Mouse (Mus musculus): ENCODE measurements at regions not wholly inside any gene's neighbourhood (a gene's known extent, or its start where the extent isn't known, plus 50 kb on each side); places are given as distances from the start of the nearest gene placed in this dataset.

DNA sequence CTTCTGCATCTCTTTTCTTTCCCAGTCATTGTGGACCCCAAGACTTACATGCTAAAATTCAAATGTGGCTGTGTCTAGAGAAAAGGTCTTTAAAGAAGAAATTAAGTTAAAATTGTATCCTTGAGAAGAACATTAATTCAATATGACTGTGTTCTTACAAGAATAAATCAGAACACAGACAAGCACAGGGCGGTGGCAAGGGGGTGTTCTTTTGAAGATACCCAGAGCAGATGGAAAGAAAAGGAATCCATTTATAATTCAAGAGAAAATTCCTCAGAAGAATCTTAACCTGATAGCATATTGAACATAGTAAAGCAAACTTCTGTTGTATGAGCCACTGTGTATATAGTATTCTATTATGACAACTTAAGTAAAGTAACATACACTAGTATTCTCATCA, 436.7 kb downstream of the Psat1 start:
- H3K9ac ChIP-seq = no peak overlapping the region
- H3K36me3 ChIP-seq = no peaks in the 10 kb centered on the region
- H3K4me3 ChIP-seq = no peak overlapping the region
- no peak for ATAC-seq (ENCODE audit: low FRiP score, low read depth)
- no peaks in the 10 kb centered on the region for H3K27me3 ChIP-seq
- H3K4me2 ChIP-seq = no peak overlapping the region
- WGBS = 92% methylated on average over 1 of the region's 1 CpGs
- H3K9me3 ChIP-seq = no peaks in the 10 kb centered on the region
- H3K4me1 ChIP-seq (replicated peaks) = no peaks in the 10 kb centered on the region
- no peak overlapping the region for H3K27ac ChIP-seq (replicated peaks)

DNA sequence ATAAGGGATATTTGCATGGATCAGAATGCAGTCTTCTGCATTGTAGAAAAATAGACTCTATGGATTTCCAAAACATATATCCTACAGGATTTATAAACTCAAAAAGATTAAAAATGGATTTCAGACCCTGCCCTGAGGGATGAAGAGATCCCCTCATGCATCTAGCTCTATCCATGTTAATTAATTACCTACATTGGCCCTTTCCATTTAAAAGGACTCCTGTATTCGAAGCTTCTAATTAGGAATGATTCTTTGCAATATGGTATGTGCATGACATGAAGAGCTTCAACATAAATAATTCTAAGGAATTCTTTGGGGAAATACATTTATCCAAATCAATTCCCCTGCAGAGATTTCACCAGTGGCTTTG, 444.2 kb downstream of the Psat1 start:
- ATAC-seq (ENCODE audit: low FRiP score, low read depth) = no peak
- Histone ChIP-seq H3K4me3 (no peak overlapping the region), H3K9me3 (no peaks in the 10 kb centered on the region), H3K27ac (replicated peaks) (no peak overlapping the region), H3K36me3 (no peaks in the 10 kb centered on the region), H3K9ac (no peak overlapping the region), H3K4me2 (no peak overlapping the region), H3K27me3 (no peaks in the 10 kb centered on the region), H3K4me1 (replicated peaks) (no peaks in the 10 kb centered on the region)
- 36% methylated on average over 1 of the region's 1 CpGs for WGBS

DNA sequence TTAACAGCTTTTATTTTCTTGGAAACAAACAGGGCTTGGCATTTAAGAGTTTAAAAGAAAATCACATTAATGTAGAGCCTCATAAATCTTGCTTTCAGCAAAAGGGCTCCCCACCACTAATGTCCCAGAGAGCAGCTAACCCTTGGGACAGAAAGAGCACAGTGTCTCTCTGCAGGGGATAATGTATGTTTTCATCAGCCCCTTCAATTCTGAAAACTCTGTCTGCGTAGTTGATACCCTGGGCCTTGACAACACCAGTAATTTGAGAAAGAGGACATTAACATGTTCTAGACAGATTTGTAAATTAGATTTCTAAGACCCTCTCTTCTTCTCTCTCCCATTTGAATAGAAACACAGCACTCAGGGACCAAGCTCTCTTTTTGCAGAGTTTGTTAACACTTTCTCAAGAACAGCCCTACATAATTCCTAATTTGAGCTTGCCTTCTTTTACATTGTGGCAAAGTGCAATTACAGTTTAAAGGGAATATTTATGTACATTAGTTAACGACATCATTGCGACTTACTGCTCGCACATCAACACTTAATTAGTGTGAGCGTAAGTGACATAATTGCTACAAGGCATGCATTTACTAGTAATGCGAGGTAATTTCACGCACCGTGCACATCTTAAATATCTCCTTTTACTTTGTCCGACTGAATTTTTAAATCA, 444.7 kb downstream of the Psat1 start:
- no peak overlapping the region for H3K4me2 ChIP-seq
- H3K4me1 ChIP-seq (replicated peaks) = no peaks in the 10 kb centered on the region
- ATAC-seq (ENCODE audit: low FRiP score, low read depth) = no peak
- H3K9ac ChIP-seq = no peak overlapping the region
- no peaks in the 10 kb centered on the region for H3K36me3 ChIP-seq
- 38% methylated on average over 9 of the region's 9 CpGs for WGBS
- no peak overlapping the region for H3K27ac ChIP-seq (replicated peaks)
- H3K4me3 ChIP-seq = no peak overlapping the region
- H3K27me3 ChIP-seq = no peaks in the 10 kb centered on the region
- H3K9me3 ChIP-seq = no peaks in the 10 kb centered on the region

DNA sequence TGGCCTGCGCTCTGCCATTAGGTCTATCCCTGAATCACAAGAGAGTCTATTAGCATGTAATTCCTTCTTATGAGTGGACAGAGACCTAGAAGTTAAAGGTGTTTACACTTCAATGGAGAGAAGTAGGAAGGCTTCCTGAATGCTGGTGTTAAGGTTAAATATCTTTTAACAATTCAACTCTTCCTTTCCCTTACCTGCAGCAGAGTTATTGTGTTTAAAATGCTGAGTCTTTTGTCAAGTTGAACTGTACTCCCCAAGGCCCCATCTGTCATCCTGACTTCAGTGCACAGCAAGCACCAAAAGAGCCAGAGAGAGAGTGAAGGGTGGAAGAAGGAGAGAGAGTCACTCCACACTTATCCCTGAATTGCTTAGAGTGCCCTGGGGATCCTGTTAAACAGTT, 451.6 kb downstream of the Psat1 start:
- Histone ChIP-seq H3K9me3 (no peaks in the 10 kb centered on the region), H3K4me1 (replicated peaks) (no peaks in the 10 kb centered on the region), H3K4me2 (no peak overlapping the region), H3K4me3 (no peak overlapping the region), H3K27me3 (0 out of 2 replicates have a peak, but pooled peaks cover 3% of the 10 kb centered on the region), H3K9ac (no peak overlapping the region), H3K36me3 (no peaks in the 10 kb centered on the region), H3K27ac (replicated peaks) (no peak overlapping the region)
- WGBS = 82% methylated on average over 1 of the region's 1 CpGs
- ATAC-seq (ENCODE audit: low FRiP score, low read depth) = no peak

DNA sequence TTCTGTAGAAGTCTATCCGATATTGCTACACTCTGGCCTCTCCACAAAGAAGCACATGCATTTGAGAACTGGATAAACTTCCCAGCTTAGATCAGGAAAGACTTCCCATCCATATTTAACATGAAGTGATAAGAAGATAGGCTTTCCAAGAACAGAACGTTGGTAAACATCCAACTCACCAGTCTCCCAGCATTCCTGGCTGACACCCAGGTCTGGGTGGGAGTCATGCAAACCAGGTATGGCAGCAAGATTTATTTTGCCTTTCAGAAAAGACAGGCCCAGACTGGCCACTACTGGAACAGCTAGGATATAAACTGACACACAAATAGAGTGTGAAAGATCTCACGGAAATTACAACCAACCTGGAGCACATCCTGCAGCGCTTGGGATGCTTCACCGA, 459.6 kb downstream of the Psat1 start:
- Histone ChIP-seq H3K9ac (no peak overlapping the region), H3K4me3 (no peak overlapping the region), H3K9me3 (no peaks in the 10 kb centered on the region), H3K4me2 (no peak overlapping the region), H3K27ac (replicated peaks) (no peak overlapping the region), H3K4me1 (replicated peaks) (no peaks in the 10 kb centered on the region), H3K36me3 (no peaks in the 10 kb centered on the region), H3K27me3 (0 out of 2 replicates have a peak, but pooled peaks cover 3% of the 10 kb centered on the region)
- ATAC-seq (ENCODE audit: low FRiP score, low read depth) = no peak
- 90% methylated on average over 5 of the region's 5 CpGs for WGBS

DNA sequence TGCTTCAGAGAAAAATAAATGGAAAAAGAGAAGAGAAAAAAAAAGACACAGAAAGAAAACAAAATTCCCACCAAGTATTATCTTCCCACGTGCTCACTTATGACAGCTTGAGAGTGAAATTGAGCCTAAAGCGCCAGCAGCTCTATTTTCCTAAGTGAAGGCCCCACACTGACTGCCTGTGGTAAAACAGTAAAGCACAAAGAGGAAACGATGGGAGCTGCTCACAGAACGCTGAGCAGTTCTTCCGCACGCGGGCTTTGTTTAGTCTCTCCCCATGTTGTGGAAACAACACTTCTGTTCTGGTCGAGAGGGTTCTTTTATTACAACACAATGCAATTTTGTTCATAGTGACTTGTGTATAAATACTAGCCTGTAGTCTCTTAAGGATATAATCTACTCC, 465.5 kb downstream of the Psat1 start:
- no peaks in the 10 kb centered on the region for H3K36me3 ChIP-seq
- H3K4me1 ChIP-seq (replicated peaks) = no peaks in the 10 kb centered on the region
- no peaks in the 10 kb centered on the region for H3K9me3 ChIP-seq
- WGBS = 13% methylated on average over 8 of the region's 8 CpGs
- no peak overlapping the region for H3K27ac ChIP-seq (replicated peaks)
- H3K27me3 ChIP-seq = no peaks in the 10 kb centered on the region
- no peak overlapping the region for H3K9ac ChIP-seq
- H3K4me3 ChIP-seq = no peak overlapping the region
- H3K4me2 ChIP-seq = no peak overlapping the region
- ATAC-seq (ENCODE audit: low FRiP score, low read depth) = no peak

DNA sequence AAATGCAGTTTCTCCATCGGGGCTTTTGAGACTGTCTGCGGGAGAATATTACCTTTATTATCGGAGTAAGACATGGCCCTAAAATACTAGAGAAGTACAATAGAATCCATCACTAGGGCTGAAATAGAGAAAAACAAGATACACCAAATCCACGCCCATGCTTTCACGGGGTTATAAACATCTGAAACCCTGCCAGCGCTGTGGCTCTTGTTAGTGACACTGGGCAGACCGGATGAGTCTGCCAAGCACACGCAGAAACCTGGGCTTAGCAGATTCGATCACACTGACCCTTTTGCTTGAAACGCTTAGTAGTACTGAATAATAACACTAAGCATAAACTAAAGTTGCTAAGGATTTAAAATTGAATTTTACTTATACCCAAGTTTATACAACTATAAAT, 477.6 kb downstream of the Psat1 start:
- Histone ChIP-seq H3K4me2 (no peak overlapping the region), H3K9ac (no peak overlapping the region), H3K4me3 (no peak overlapping the region), H3K9me3 (no peaks in the 10 kb centered on the region), H3K27me3 (no peaks in the 10 kb centered on the region), H3K36me3 (no peaks in the 10 kb centered on the region), H3K27ac (replicated peaks) (no peak overlapping the region), H3K4me1 (replicated peaks) (no peaks in the 10 kb centered on the region)
- 87% methylated on average over 10 of the region's 10 CpGs for WGBS
- no peak for ATAC-seq (ENCODE audit: low FRiP score, low read depth)

DNA sequence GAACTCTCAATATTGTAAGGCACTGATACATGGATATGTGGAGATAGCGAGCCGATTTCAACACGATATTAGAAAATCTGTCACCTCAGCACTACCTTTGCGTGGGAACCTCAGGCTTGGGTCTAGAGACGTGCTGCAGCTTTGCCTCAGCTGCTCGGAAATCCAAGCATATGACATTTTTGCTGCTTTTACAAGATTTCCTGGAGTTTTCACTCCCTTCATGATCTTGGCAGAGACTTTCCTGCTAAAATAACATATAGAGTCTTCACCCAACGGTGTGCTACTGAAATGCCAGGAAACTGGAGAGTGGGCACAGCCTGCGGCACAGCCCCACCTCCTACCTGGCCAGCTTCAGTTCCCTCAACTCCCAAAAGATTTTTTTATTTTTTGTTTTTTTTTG, 480.4 kb downstream of the Psat1 start:
- Histone ChIP-seq H3K4me2 (no peak overlapping the region), H3K4me3 (no peak overlapping the region), H3K4me1 (replicated peaks) (no peaks in the 10 kb centered on the region), H3K27me3 (no peaks in the 10 kb centered on the region), H3K9ac (no peak overlapping the region), H3K9me3 (no peaks in the 10 kb centered on the region), H3K27ac (replicated peaks) (no peak overlapping the region), H3K36me3 (no peaks in the 10 kb centered on the region)
- no peak for ATAC-seq (ENCODE audit: low FRiP score, low read depth)
- WGBS = 90% methylated on average over 8 of the region's 8 CpGs

DNA sequence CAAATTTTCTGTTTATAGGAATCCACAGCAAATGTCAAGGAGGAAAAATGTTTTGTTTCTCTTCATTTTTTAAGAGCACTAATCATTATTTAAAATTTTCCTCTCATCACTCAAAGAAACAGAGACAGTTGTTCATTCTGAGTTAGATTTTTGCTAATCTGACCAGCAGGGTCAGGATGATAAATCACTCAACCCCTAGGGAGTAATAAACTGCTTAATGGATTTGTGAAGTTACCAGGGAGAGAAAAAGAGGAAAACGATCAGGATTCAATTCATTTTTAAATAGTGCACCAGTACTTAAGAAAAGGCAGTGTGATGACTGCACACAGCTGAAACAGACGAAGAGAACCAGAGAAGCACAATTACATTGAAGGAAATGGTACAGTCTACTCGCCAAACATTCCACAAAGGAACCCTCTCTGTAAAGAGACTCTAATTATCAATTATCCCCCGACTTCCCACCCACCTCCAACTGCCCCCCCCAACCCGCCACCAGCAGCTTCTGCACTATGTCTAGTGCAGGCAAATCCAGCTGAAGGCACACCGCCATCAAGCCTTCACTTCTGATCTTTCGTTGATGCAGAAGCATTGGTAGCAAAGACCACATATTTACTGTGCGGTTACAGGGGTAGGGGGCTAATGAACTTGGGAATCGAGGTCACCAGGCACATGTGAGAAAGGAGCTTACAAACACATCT, 481.9 kb downstream of the Psat1 start:
- no peak for ATAC-seq (ENCODE audit: low FRiP score, low read depth)

DNA sequence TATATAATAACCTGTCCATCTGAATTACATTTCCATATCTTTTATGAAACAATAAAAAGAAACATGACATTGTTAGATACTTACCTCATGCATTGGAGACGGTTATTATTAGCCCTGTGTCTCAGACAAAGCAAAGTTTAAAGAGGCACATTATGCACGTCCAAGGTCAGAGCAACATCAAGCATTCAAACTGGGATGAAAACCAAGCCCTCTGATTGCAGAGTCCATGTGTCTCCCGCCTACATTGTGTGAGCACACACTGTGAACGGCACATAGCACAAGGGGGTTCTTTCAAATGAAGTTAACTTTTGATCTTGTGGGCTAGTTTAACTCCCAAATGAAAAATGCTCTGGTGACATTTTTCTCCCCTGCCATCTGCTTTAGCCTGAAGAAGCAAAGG, 489.3 kb downstream of the Psat1 start:
- Histone ChIP-seq H3K9me3 (no peaks in the 10 kb centered on the region), H3K27me3 (no peaks in the 10 kb centered on the region), H3K4me3 (no peak overlapping the region), H3K9ac (no peak overlapping the region), H3K4me2 (no peak overlapping the region), H3K36me3 (no peaks in the 10 kb centered on the region), H3K27ac (replicated peaks) (no peak overlapping the region), H3K4me1 (replicated peaks) (peaks cover 9% of the 10 kb centered on the region; the same call in 1 of the 2 replicates)
- ATAC-seq (ENCODE audit: low FRiP score, low read depth) = no peak
- 21% methylated on average over 4 of the region's 4 CpGs for WGBS

More for the DNA sequence above, 481.9 kb downstream of the Psat1 start:
- Histone ChIP-seq H3K27me3 (no peaks in the 10 kb centered on the region), H3K36me3 (no peaks in the 10 kb centered on the region), H3K9me3 (no peaks in the 10 kb centered on the region), H3K27ac (replicated peaks) (no peak overlapping the region), H3K9ac (no peak overlapping the region), H3K4me2 (no peak overlapping the region), H3K4me3 (no peak overlapping the region), H3K4me1 (replicated peaks) (no peaks in the 10 kb centered on the region)
- 49% methylated on average over 9 of the region's 9 CpGs for WGBS

DNA sequence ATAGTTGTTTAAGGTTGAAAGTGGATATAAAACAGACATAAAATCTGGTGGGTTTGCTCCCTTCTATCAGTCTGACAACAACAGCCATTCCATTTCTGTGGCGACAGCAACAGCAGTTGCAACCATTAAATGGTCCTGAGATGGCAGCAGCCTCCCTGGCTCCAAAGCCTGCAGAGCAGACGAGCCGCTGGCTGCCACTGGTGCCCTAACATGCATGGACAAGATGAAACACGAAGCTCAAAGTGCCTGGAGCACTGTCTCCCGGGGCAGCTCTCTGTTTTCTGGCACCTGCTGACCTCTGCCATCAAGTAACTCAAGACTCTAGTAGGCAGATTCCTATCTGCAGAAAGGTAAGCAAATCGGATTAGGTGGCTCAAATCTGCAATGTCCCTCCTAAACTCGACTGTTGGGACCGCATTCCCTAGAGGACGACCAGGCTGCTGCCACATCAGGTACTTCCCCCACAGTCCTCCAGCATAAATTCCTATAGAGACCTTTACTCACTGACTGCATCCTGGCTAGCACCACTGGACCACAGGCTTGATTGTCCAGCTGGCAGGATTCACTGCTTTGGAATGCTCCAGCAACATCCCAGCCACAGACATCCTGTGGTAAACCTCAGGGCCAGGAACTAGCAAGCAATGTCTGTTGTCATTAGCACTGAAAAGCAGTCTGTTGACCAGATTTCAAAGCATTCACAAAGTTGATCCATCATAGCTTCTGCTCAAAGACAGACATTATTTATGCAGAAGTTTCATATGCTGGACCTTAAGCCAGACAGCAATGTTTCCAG, 490.0 kb downstream of the Psat1 start:
- WGBS = 55% methylated on average over 9 of the region's 9 CpGs

DNA sequence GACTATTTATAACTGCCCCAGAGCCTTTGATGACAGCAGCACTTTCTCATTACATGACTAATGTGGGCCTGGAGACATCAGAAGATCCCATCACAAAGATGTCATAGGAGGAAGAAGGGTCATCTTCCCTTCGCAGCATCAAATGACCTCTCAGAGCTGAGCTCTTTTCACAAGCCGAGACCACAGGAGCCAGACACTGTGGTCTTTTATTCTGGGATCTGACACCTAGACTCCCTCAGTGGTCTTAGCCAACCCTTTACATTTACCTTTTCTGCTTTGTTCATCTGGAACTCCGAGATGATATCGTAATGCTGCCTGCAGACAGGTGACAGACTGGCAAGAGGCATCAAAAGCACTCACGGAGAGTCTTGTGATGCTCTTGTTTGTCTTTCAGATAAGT, 498.1 kb downstream of the Psat1 start:
- H3K9me3 ChIP-seq = no peaks in the 10 kb centered on the region
- ATAC-seq (ENCODE audit: low FRiP score, low read depth) = no peak
- H3K36me3 ChIP-seq = no peaks in the 10 kb centered on the region
- WGBS = 75% methylated on average over 5 of the region's 5 CpGs
- no peak overlapping the region for H3K4me3 ChIP-seq
- H3K27me3 ChIP-seq = no peaks in the 10 kb centered on the region
- no peaks in the 10 kb centered on the region for H3K4me1 ChIP-seq (replicated peaks)
- no peak overlapping the region for H3K9ac ChIP-seq
- H3K4me2 ChIP-seq = no peak overlapping the region
- no peak overlapping the region for H3K27ac ChIP-seq (replicated peaks)

More for the DNA sequence above, 490.0 kb downstream of the Psat1 start:
- Histone ChIP-seq H3K4me1 (replicated peaks) (peaks cover 9% of the 10 kb centered on the region; the same call in 1 of the 2 replicates), H3K4me2 (no peak overlapping the region), H3K36me3 (no peaks in the 10 kb centered on the region), H3K27ac (replicated peaks) (no peak overlapping the region), H3K9ac (no peak overlapping the region), H3K27me3 (no peaks in the 10 kb centered on the region), H3K9me3 (no peaks in the 10 kb centered on the region), H3K4me3 (no peak overlapping the region)
- no peak for ATAC-seq (ENCODE audit: low FRiP score, low read depth)

All from hindbrain, embryonic 15.5 days (tissue).